Mouse (Mus musculus): ENCODE results near the gene Bcl9l. TPM values are rescaled to one million over a fixed set of nuclear protein-coding genes. Genes with fewer than 3 reads are reported as not detected.
A peak's percentile ranks its signal among the peaks of the same experiment; 100 is the strongest.
"Not testable (repeated sequence)": the region's sequence is repeated elsewhere in the genome, so short reads cannot be mapped to it uniquely, and the experiment has no call there.

The Bcl9l gene
- 4.6 and 7.3 TPM in 2 replicates for polyA plus RNA-seq (2016; fragmentation: Nextera tagmentation; extraction: Ambion mirVana)

DNA sequence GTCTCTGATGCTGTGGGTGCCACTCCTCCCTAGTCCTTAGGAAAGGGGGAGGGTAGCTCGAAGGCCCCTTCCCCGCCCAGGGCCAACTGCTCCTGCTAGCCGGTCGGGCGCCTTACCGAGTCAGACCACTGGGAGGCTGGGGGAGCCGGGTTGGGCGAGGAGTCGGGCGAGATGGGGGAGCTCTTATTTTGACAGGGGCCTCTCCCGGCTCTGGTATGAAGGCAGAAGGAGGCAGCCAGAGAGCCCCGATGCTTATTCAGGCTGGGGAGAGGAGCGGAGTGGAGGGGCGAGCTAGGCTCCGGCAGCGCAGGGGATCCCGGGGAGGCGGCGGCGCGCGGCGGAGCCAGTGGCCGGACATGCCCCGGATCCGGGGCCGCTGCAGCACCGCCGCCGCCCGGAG lies at the start of gene Bcl9l:
TSS of gene Bcl9l (plus strand) at position 274 of the 400 bp plus-strand sequence.
- WGBS: under 1% methylated on average over 31 of the region's 31 CpGs
- H3K4me1 ChIP-seq (replicated peaks): peaks cover 81% of the 10 kb centered on the region
- H3K4me3 ChIP-seq: peak within 1 kb of the TSS; percentile 96
- H3K27ac ChIP-seq: peak within 1 kb of the TSS; percentile 96
- no peaks in the 10 kb centered on the region for H3K9me3 ChIP-seq
- DNase-seq (ENCODE audit: low spot score): peak; percentile 98
- H3K36me3 ChIP-seq: no peaks in the 10 kb centered on the region
- H3K27me3 ChIP-seq (ENCODE audit: insufficient read depth, poor library complexity, severe bottlenecking): peaks cover 12% of the 10 kb centered on the region; the same call in 1 of the 2 replicates

DNA sequence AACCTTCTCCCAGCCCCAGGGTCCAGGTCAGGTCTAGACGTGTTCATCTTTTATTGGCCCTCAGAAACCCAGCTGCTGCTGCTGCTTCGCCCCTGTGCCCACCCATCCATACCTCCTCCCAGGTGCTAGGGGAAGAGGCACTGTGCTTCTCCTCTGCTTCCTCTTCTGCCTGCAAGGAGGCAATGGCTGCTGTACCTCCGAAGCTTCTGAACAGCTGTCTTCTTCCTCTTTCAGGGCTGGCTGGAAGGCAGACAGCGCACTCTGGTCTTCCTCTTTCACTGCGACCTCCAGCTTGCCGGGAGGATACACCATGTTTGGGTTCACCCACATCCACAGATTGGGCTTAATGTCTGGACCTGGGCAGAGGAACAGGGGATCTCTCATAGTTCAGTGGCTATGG lies 46.9 kb upstream of the Bcl9l start:
- Histone ChIP-seq H3K36me3 (no peaks in the 10 kb centered on the region), H3K27ac (no peak overlapping the region), H3K4me3 (no peak overlapping the region), H3K27me3 (ENCODE audit: insufficient read depth, poor library complexity, severe bottlenecking) (no peaks in the 10 kb centered on the region), H3K4me1 (replicated peaks) (peaks cover 8% of the 10 kb centered on the region; the same call in 1 of the 2 replicates), H3K9me3 (no peaks in the 10 kb centered on the region)
- WGBS: 82% methylated on average over 6 of the region's 6 CpGs
- DNase-seq (ENCODE audit: low spot score): no peak

DNA sequence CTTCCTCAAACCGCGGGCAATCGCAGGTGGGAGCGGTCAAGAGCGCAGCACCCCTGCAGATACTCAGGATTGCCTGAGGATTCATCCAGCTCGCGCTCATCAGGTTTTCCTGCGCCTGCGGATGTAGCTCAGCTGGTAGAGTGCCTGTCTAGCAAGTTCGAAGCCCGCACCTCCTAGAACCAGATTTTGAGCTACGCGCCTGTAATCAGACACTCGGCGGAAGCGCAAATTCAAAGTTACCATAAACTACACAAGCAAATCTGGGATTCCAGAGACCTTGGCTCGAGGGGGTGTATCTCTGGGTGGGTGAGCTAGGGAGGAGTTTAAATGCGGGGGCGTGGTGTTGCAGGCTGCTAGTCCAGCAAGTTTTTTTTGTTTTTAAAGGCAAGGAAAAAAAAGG lies 41.7 kb upstream of the Bcl9l start, which contains the start of gene Foxr1:
TSS of gene Foxr1 (minus strand) at position 176 of the 400 bp plus-strand sequence.
- Histone ChIP-seq H3K27ac (no peak within 1 kb of the TSS), H3K4me1 (replicated peaks) (no peaks in the 10 kb centered on the region), H3K9me3 (no peaks in the 10 kb centered on the region), H3K4me3 (no peak within 1 kb of the TSS), H3K27me3 (ENCODE audit: insufficient read depth, poor library complexity, severe bottlenecking) (no peaks in the 10 kb centered on the region), H3K36me3 (no peaks in the 10 kb centered on the region)
- 74% methylated on average over 19 of the region's 19 CpGs for WGBS
- DNase-seq (ENCODE audit: low spot score): no peak

DNA sequence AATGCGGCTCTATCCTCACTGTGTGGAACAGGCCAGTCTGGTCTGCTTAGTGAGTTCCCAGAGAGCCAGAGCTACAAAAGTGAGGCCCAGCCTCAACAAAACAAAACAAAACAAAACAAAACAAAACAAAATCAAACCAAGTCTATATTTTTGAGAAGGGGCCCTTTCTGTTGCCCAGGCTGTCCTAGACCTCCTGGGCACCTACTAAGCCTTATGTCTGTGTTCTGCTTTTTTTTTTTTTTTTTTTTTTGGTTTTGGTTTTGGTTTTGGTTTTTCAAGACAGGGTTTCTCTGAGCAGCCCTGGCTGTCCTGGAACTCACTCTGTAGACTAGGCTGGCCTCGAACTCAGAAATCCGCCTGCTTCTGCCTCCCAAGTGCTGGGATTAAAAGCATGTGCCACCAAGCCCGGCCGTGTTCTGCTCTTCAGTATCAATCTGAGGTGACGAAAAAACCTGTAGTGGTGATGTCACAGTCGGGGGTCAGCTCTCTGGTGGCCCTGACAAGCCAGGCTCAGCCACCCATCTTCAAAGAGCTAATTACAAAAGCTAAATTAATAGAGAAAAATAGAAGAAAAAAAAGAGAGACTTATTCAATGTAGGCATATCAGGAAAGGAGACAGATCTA lies 38.1 kb upstream of the Bcl9l start:
- H3K27ac ChIP-seq; DNase-seq (ENCODE audit: low spot score); H3K9me3 ChIP-seq; H3K4me3 ChIP-seq; H3K4me1 ChIP-seq (replicated peaks); H3K36me3 ChIP-seq; H3K27me3 ChIP-seq (ENCODE audit: insufficient read depth, poor library complexity, severe bottlenecking): not testable (repeated sequence)
- 89% methylated on average over 7 of the region's 7 CpGs for WGBS

DNA sequence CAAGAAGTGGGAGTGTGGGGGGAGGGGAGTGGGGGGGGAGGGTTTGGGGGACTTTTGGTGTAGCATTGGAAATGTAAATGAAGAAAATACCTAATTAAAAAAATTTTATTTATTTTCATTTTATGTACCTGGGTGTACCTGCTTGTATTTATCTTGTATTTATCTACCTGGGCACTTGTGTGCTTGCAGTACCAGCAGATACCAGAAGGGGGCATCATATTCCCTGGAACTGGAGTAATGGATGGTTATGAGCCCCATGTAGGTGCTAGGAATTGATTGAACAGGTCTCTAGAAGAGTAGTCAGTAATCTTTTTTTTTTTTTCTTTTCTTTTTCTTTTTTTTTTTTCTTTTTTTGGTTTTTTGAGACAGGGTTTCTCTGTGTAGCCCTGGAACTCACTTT lies 32.2 kb upstream of the Bcl9l start:
- H3K4me1 ChIP-seq (replicated peaks): peaks cover 17% of the 10 kb centered on the region
- H3K9me3 ChIP-seq: no peaks in the 10 kb centered on the region
- H3K4me3 ChIP-seq: no peak overlapping the region
- H3K27me3 ChIP-seq (ENCODE audit: insufficient read depth, poor library complexity, severe bottlenecking): peaks cover 29% of the 10 kb centered on the region
- H3K27ac ChIP-seq: no peak overlapping the region
- no peak for DNase-seq (ENCODE audit: low spot score)
- H3K36me3 ChIP-seq: no peaks in the 10 kb centered on the region

DNA sequence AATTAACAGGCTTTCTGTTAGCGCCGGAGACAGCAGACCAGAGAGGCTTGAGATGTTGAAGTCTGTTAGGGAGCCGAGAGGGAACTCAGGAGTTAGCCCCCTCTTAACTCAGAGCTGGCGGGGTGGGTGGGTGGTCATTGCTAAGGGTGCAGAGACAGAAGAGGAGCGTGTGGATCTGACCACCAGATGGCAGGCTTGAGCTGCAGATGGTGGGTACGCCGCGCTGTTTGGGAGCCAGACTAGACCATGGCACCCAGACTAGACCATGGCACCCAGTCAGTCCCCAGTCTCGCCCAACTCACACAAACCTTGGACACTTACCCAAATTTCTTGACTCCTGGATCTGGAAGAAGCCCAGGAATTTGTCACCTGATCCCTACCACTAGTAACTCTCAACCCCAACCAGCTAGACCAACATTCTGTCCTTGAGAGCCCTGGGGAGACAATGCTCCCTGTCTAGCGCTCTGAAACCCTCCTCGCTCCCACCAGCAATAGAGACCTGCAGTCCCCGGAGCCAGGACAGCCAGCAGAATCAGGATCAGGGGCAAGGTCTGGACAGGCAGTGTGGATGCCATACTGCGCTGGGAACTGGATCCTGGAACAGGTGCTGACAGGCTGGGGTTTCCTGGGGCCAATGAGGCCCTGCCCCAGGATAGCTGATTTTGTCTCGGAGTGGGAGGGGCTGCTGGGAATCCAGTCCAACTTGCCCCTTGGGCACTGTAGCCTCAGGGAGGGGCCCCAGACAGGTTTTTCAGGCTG lies 28.3 kb upstream of the Bcl9l start:
- 0 out of 2 replicates have a peak overlapping the region, but pooled peaks have one; percentile 30 for H3K27ac ChIP-seq
- no peaks in the 10 kb centered on the region for H3K9me3 ChIP-seq
- 9% methylated on average over 14 of the region's 14 CpGs for WGBS
- no peaks in the 10 kb centered on the region for H3K36me3 ChIP-seq
- H3K4me3 ChIP-seq: no peak overlapping the region
- peaks cover 42% of the 10 kb centered on the region for H3K4me1 ChIP-seq (replicated peaks)
- DNase-seq (ENCODE audit: low spot score): peak; percentile 84
- H3K27me3 ChIP-seq (ENCODE audit: insufficient read depth, poor library complexity, severe bottlenecking): peaks cover 41% of the 10 kb centered on the region

DNA sequence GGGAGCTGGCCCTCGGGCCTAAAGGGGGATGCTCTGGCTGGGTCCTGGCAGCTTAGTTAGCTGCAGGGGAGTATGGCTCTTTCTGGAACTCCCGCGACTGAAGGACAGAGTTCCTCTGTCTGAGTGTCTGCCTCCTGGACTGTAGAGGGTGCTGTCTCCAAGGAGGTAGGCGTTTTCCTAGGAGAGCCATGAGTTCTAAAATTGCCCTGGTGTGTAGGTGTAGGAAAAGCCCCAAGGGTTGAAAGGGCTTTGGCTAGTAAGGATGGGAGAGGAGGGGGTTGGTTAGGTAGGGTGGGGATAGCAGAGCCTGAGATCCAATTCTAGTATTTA lies 27.8 kb upstream of the Bcl9l start, which contains the start of gene Upk2:
TSS of gene Upk2 (minus strand) at position 86 of the 330 bp plus-strand sequence.
- peaks cover 41% of the 10 kb centered on the region for H3K27me3 ChIP-seq (ENCODE audit: insufficient read depth, poor library complexity, severe bottlenecking)
- WGBS: 14% methylated on average over 4 of the region's 4 CpGs
- no peak within 1 kb of the TSS for H3K4me3 ChIP-seq
- no peaks in the 10 kb centered on the region for H3K36me3 ChIP-seq
- no peaks in the 10 kb centered on the region for H3K9me3 ChIP-seq
- peaks cover 42% of the 10 kb centered on the region for H3K4me1 ChIP-seq (replicated peaks)
- DNase-seq (ENCODE audit: low spot score): no peak
- H3K27ac ChIP-seq: peak within 1 kb of the TSS; percentile 40; the same call in 1 of the 2 replicates

DNA sequence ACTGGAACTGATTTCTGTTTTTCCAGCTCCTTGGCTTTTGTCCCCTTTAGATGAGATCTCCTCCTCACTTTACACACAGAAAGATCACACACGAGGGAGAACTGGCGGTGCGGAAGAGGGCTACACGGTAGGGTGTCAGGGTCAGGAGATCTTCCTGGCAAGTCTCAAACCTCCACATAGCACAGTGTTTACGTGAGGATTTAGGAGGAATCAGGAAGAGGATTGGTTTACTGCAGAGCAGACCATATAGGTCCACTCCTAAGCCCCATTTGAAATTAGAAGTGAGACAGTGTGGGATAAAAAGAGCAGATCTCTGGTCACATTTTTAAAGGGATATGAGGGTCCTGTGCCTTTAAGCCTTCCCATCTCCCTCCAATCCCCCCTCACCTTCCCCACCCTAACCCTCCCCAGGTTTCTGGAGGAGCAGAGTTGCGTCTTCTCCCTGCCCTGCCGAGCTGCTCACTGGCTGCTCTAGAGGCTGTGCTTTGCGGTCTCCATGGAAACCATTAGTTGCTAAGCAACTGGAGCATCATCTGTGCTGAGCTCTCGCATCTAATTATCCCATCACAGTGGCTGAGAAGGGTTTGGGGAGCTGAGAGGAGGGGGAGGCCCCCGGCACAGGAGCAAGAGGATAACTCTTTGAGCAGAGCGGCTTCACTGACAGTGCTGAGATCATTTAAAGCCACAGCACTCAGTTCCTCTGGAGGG lies 25.4 kb upstream of the Bcl9l start:
- WGBS: 5% methylated on average over 11 of the region's 11 CpGs
- peak overlapping the region; percentile 84 for H3K27ac ChIP-seq
- peak overlapping the region; percentile 27; the same call in 1 of the 2 replicates for H3K4me3 ChIP-seq
- no peaks in the 10 kb centered on the region for H3K9me3 ChIP-seq
- H3K27me3 ChIP-seq (ENCODE audit: insufficient read depth, poor library complexity, severe bottlenecking): peaks cover 41% of the 10 kb centered on the region
- peaks cover 42% of the 10 kb centered on the region for H3K4me1 ChIP-seq (replicated peaks)
- DNase-seq (ENCODE audit: low spot score): peak; percentile 89
- H3K36me3 ChIP-seq: no peaks in the 10 kb centered on the region

DNA sequence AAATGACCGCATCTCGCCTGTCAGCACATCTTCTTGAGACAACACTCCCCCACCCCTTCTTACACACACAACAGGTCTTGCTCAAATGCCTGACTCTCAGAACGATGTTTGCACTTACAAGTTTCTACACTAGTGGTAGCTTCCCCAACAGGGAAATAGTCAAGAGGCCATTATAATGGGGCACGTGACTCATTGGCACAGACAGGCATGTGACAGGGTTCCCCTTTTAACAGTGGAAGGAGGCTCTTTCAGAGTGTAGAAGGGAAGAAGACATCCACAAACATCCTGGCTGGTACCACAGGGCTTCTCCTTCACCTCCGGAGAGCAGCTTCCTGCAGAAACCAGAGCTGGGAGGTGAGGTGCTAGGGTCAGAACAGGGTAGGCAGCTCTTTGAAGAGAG lies 20.7 kb upstream of the Bcl9l start:
- WGBS: 83% methylated on average over 5 of the region's 5 CpGs
- H3K4me1 ChIP-seq (replicated peaks): peaks cover 14% of the 10 kb centered on the region
- H3K27ac ChIP-seq: no peak overlapping the region
- H3K4me3 ChIP-seq: no peak overlapping the region
- DNase-seq (ENCODE audit: low spot score): no peak
- H3K36me3 ChIP-seq: no peaks in the 10 kb centered on the region
- H3K9me3 ChIP-seq: no peaks in the 10 kb centered on the region
- H3K27me3 ChIP-seq (ENCODE audit: insufficient read depth, poor library complexity, severe bottlenecking): no peaks in the 10 kb centered on the region

DNA sequence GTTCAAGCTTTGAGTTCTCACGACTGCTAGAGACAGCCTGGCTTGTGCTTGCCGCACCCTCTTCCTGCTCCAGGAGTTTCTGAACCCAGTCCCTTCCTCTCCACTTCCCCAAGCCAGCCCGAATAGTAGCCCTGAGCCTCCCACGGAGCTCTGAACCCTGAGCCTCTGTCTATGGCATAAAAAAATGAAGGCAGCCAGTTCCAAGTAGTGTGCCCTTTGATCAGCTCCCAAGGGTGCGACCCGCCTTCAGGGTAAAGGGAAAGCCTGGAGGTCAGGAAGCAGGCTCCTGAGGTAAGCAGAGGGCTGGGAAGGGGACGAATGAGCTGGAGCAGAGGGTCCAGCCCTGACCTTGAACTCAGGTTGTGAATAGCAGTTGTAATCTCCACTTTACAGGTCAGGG lies 14.4 kb upstream of the Bcl9l start:
- Histone ChIP-seq H3K27me3 (ENCODE audit: insufficient read depth, poor library complexity, severe bottlenecking) (peaks cover 13% of the 10 kb centered on the region; the same call in 1 of the 2 replicates), H3K36me3 (no peaks in the 10 kb centered on the region), H3K4me1 (replicated peaks) (peaks cover 15% of the 10 kb centered on the region; the same call in 1 of the 2 replicates), H3K9me3 (no peaks in the 10 kb centered on the region), H3K27ac (no peak overlapping the region; the same call in 1 of the 2 replicates), H3K4me3 (no peak overlapping the region)
- no peak for DNase-seq (ENCODE audit: low spot score)
- WGBS: 58% methylated on average over 7 of the region's 7 CpGs

DNA sequence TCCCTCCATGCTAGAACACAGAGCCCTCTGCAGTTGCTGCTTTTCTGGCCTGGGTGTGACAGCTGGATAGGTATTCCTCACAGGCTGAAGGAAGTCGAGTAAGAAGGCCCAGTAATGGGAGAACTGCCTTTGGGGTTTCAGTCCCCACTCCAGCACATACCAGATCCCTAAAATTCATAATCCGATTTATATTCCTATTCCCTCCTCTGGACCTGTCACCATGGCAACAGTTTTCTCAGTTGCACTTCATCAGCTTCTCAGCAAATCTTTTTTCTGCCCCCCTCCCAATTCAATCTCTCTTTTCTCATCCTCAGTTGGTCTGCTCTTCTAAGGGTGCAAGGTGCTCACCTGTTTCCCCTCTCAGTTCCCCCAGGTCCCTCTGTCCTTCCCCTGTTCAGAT lies 13.8 kb upstream of the Bcl9l start:
- H3K27ac ChIP-seq: no peak overlapping the region
- H3K4me3 ChIP-seq: no peak overlapping the region
- H3K36me3 ChIP-seq: no peaks in the 10 kb centered on the region
- WGBS: 64% methylated on average over 2 of the region's 2 CpGs
- no peaks in the 10 kb centered on the region for H3K9me3 ChIP-seq
- peaks cover 15% of the 10 kb centered on the region; the same call in 1 of the 2 replicates for H3K4me1 ChIP-seq (replicated peaks)
- H3K27me3 ChIP-seq (ENCODE audit: insufficient read depth, poor library complexity, severe bottlenecking): peaks cover 13% of the 10 kb centered on the region; the same call in 1 of the 2 replicates
- DNase-seq (ENCODE audit: low spot score): no peak

DNA sequence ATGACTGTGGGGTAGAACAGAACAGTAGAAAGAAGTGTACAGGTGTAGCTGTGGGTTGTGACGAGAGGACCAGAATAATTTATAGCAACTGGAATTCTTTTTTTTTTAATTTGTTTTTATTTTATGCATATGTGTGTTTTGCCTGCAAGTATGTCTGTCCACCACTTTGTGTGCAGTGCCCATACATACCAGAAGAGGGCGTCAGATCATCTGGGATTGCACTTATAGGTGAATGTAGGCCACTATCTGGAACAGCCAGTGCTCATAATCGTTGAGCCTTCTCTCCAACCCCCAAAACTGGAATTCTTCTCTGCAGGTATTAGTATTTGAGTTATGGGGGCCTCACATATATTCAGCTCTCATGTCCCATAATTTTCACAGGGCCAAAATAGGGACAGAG lies 9.4 kb upstream of the Bcl9l start:
- WGBS: 62% methylated on average over 3 of the region's 3 CpGs
- peaks cover 18% of the 10 kb centered on the region; the same call in 1 of the 2 replicates for H3K27me3 ChIP-seq (ENCODE audit: insufficient read depth, poor library complexity, severe bottlenecking)
- no peak overlapping the region for H3K27ac ChIP-seq
- H3K36me3 ChIP-seq: no peaks in the 10 kb centered on the region
- DNase-seq (ENCODE audit: low spot score): no peak
- no peak overlapping the region for H3K4me3 ChIP-seq
- no peaks in the 10 kb centered on the region for H3K9me3 ChIP-seq
- peaks cover 23% of the 10 kb centered on the region for H3K4me1 ChIP-seq (replicated peaks)

All from hindbrain, embryonic 10.5 days (tissue).